Mouse (Mus musculus) lung, postnatal 14 days (tissue): ENCODE data around the gene Ankrd54.

Experiments used
- DNase-seq: peaks from one replicate; pipeline ENCODE4 v3.0.0; 2021

Gene Ankrd54

GRCm38 (mm10) chr15:79062376-79063159, at the start of gene Ankrd54:
Ankrd54 (minus strand) TSS chr15:79062893.
- DNase-seq: peak; percentile 96

DNA sequence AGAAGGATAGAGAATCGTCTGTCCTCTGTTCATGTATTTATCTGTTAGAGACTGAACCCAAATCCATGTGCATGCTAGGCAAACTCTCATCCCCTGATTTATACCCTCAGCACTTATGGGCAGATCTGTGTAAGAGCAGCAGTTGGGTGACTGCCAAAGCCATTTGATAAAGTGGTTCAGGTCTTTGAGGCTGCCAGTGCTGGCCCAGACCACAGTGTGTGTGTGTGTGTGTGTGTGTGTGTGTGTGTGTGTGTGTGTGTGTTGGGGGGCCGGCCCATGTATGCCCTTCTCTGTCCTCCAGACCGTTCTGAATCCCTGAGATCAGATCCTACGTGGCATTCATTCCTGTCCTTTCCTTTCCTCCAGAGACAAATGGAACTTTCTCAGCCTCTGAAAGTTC, 49.1 kb upstream of the Ankrd54 start:
- DNase-seq: no peak

DNA sequence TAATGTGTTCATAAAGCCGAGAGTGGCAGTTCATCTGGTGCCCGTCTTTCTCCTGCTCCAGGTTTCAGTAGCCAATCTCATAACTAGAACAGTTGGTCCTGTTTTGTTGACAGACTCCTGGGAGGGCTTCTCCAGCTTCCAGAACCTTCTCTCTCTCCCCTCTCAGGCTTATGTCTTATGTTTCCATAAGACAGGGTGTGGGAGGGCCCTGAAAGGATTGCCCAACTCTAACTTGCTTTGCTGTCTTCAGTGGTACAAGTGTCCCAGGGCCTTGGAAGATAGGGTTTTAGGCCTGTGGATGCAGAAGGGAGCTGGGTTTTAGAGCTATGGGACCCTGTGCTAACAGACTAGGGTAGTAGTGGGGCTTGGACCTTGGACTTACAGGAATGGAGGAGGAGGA, 47.8 kb upstream of the Ankrd54 start:
- DNase-seq: no peak

GRCm38 (mm10) chr15:79110031-79110430, 47.3 kb upstream of the Ankrd54 start:
- DNase-seq: no peak

DNA sequence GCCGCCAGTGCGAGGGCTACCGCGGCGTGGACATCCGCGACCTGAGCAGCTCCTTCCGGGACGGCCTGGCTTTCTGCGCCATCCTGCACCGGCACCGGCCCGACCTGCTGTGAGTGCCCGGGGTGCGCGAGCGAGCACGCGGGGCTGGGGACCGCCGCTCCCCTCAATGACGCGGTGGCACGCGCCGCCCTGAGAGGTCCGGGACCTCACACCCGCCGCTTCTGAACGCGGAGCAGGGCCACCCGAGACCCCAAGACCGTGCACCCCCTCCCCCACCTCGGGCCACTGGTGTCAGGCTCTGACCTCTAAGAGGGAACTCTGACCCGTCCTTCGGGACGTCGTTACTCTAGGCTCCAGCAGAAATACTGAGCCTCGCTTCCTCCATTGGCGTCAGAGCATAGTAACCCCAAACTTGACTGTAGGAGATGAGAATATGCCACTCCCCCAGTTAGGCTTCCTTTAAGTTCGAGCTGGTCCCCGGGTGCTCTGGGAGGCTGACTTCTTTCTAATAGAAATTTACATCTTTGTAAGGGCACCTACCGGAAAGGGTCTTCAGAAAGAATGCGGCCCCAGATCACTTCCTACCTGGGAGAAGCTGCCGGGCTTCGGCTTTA, 46.7 kb upstream of the Ankrd54 start:
- DNase-seq: no peak

DNA sequence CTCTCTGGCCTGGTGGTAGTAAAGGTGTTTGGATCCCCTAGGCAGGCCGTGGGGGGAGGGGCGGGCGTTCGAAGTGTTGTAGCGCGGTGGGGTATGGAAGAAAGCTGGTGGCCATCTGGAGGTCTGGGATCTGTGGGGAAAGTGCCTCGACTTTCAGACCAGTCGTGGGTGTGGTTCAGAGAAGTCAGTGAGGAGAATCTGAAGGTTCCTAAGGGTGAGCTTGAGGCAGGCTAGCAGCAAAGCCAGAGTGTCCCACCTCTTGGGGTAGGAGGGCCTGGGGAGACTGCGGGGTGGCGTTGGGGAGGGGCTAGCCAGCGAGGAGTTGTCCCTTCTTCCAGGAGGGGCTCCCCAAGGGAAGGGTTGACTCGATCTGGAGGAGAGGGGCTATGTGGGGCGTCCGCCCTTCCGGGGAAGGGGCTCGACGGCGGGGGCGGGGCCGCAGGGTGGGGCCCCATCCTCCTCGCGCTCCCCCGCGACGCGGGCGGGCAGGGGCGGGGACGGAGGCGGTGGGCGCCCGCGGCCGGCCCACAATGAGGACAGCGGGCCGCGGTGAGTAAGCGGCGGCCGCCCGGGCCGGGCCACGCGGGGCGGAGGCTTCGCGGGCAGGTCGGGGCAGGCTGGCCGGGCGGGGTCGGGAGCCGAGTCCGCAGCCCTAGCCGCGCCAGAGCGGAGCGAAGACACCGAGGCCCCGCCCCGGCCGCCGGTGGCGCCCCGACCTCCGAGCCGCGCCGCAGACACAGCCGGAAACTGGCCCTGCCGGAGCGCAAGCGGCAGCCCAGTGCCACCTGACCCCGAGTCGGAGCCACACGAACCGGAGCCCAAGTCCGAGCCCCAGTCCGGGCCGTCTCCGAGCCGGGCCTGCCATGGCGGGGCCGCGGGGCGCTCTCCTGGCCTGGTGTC, 46.0 kb upstream of the Ankrd54 start, which contains the start of gene Micall1:
Gene Micall1 (plus strand): TSS at position 478 of the 900 bp plus-strand sequence.
- DNase-seq: peak; percentile 78

DNA sequence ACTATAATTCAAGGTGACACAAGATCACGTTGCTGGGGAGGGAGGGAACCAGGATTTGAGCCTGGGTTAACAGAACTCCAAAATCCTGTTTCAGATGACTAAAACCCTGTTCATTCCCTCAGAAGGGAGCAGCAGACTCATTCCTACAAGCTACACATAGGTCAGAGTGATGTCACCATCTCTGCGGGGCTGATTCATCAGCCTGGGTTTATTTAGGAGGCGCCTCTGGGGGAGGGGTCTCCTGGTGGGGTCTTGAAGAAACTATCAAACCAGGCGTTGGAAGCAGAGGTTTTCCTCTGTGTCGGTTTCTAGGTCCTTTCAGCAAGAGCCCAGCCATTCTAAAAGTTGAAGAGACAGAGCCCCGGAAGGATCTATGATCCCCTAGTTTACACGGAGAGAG, 45.3 kb upstream of the Ankrd54 start:
- DNase-seq: no peak

- DNase-seq: no peak
These were observed 43.1 kb upstream of the Ankrd54 start for GRCm38 (mm10) chr15:79105804-79106203.

- DNase-seq: no peak
These were observed 40.6 kb upstream of the Ankrd54 start for GRCm38 (mm10) chr15:79103264-79103663.

DNA sequence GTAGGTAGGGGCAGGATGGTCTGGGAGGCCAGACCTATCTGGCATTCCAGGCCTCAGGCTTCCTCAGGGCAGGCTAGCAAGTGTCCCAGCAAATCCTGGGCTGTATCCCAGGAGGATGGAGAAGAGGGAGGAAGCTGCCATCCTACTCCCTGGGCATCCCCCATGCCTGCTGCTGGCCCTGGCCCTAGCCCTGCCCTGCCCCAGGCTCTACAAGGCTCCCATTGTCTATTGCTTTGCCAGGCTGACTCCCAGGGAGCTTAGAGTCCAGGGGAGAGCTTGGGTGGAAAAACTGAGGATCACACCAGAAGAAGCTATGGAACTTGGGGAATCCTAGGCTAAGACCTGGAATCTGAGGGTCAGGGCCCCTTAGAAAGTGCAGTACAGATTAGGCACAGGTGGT, 38.8 kb upstream of the Ankrd54 start:
- no peak for DNase-seq

GRCm38 (mm10) chr15:79100391-79100790, 37.7 kb upstream of the Ankrd54 start:
- no peak for DNase-seq

GRCm38 (mm10) chr15:79099456-79099855, 36.8 kb upstream of the Ankrd54 start:
- no peak for DNase-seq

GRCm38 (mm10) chr15:79098868-79099267, 36.2 kb upstream of the Ankrd54 start:
- peak; percentile 50 for DNase-seq

- DNase-seq: no peak
These were observed 35.5 kb upstream of the Ankrd54 start for GRCm38 (mm10) chr15:79098220-79098619.

DNA sequence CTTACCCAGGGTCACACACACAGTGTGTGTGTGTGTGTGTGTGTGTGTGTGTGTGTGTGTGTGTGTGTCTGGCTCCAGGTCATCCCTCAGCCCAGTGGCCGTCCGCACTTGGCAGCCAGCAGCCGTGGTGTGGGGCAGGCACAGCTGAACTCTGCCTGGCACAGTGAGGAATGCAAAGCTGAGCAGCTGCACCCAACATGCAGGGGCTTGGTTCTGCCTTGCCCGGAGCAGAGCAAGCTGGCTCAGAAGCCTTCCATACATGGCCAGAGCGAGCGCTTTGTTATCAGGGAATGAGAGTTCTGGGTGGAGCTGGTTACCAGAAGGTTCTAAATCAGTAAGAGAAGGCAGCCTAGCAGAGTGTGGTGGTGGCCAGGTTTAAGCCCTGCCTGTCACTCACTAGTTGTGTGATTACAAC, 34.9 kb upstream of the Ankrd54 start:
- DNase-seq: peak; percentile 44

DNA sequence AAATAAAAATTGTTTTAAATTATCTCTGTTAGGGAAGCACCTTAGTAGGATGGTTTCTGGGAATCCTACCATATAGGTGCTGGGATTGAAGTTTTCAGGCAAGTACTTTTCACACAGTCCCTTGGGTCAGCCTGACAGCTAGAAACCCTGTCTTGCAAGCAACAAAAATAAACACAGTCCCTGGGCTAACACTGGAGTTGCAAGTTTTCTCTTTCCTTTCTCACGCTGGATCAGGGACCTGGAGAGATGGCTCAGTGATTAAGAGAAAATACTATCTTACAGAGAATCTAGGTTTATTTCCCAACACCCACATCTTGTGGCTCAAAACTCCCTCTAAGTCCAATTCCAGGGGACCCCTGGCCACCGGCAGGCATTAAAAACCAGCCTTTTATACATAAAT, 34.4 kb upstream of the Ankrd54 start:
- no peak for DNase-seq

- DNase-seq: no peak
These were observed 33.9 kb upstream of the Ankrd54 start for GRCm38 (mm10) chr15:79096556-79096955.

GRCm38 (mm10) chr15:79095483-79095882, 32.8 kb upstream of the Ankrd54 start:
- no peak for DNase-seq

DNA sequence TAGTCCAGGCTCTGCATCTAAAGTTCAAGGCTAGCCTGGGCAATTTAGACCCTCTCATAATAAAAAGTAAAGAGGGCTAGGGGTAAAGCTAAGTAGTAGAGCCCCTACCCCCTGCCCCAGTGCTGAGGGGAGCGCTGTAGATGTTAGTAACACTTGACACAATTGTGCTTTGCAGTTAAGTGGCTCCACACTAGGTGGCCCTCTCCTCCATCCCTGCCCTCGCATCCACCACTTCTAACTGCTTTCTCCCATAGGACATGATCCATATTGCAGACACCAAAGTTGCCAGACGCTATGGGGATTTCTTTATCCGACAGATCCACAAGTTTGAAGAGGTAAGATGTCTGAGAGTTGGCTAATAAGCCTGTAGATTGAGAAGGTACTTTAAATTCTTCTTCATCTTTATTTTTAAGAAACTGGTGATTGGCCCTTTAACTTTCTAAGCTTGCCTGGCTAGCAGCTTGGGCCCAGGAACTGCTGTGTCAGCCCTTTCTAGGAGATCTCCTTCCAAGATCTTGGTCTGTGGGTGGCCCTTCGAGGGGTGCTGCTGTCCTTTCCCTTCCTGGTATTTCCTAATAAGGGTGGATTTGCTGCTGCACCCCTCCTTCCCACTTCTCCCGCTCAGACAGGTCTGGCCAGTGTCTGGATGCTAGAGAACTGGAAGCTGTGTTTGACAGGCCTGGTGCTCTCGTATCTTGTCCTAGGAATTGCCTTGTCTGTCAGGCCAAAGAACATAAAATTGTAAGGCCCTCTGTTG, 30.6 kb upstream of the Ankrd54 start:
- peak; percentile 45 for DNase-seq

- DNase-seq: no peak
These were observed 29.6 kb upstream of the Ankrd54 start for GRCm38 (mm10) chr15:79092284-79092683.

DNA sequence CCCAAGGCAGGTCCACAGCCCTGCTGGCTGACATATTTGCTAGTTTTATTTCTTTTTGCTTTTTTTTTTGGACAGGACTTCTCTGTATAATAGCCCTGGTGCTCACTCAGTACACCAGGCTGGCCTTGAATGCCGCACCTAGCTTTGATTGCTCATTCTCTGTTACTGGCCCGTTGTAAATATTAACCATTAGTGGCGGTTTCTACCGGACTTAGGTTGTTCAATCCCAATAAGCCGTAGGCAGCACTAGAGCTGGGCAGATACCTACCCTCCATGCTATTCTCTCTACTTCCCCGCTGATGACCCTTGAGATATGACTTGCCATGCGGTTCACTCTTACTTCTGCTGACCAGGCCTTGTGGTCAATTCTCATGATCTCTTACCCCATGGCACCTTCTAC, 16.9 kb upstream of the Ankrd54 start:
- DNase-seq: no peak

DNA sequence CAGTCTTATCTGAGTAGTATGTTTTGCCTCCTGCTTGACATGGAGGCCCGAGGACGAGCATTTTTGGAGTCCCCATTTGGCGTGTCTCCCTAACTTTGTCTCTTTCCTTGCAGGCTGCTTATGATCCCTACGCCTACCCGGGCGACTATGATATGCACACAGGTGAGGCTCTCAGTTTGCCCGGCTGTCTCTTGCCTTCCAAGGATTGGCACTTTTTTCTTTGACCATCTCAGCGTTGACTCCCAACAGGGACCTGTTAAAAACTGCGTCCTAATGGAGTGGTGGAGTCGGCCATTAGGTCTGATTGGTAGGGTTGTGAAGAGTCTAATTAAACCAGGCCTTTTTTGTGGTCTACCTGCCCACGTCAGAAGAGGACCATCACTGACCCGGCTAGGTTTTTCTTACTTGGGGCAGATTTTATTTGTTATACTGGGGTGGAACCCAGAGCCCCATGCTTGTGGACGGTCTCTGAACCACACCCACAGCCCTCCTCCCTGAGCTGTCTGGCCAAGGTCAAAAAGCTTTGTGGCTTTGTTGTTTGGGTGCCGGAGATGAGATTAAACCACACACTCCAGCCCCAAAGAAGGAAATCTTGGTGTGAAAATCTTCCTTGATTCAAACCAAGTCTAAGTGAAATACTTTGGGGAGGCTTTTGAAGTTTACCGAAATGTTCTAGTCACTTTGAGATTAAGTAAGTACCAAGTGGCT, 13.1 kb upstream of the Ankrd54 start:
- no peak for DNase-seq
